Mouse (Mus musculus) midbrain, embryonic 11.5 days (tissue): ENCODE measurements around the gene Snx25. TPM values are rescaled to one million over a fixed set of nuclear protein-coding genes. Genes with fewer than 3 reads are reported as not detected.
A peak's percentile ranks its signal among the peaks of the same experiment; 100 is the strongest.

Experiments
- ATAC-seq: fragments of 200-750 bp; cut with Nextera tagmentation; 2 replicates; pipeline ENCODE4 v1.8.0; 2017; ENCODE audit warnings: moderate TSS enrichment, moderate library complexity; ENCODE audit not compliant: low FRiP score
- DNase-seq: peaks from one replicate; pipeline ENCODE4 v3.0.0; 2015; ENCODE audit warnings: low spot score; ENCODE audit errors: missing footprints
- H3K27ac ChIP-seq: fragments of 300-500 bp; sonication (generic); 2 replicates; pipeline ENCODE4 v1.5.1; 2014; ENCODE audit warnings: low read depth, low read length
- H3K27me3 ChIP-seq: fragments of 300-500 bp; sonication (generic); 2 replicates; pipeline ENCODE4 v1.6.1; 2014; ENCODE audit warnings: mild to moderate bottlenecking, low read length, moderate library complexity, mixed read lengths; ENCODE audit not compliant: control insufficient read depth, insufficient read depth
- H3K36me3 ChIP-seq: fragments of 300-500 bp; sonication (generic); 2 replicates; pipeline ENCODE4 v1.6.1; 2014; ENCODE audit warnings: mild to moderate bottlenecking, low read length, moderate library complexity, mixed read lengths; ENCODE audit not compliant: control insufficient read depth, insufficient read depth
- H3K4me1 ChIP-seq: fragments of 300-500 bp; sonication (generic); 2 replicates; pipeline ENCODE4 v1.6.1; 2014; ENCODE audit warnings: low read length; ENCODE audit not compliant: control insufficient read depth, insufficient read depth
- H3K4me2 ChIP-seq: fragments of 300-500 bp; sonication (generic); 2 replicates; pipeline ENCODE4 v1.6.1; 2014; ENCODE audit warnings: mild to moderate bottlenecking, moderate library complexity
- H3K4me3 ChIP-seq: fragments of 300-500 bp; sonication (generic); 2 replicates; pipeline ENCODE4 v1.5.1; 2014; ENCODE audit warnings: low read depth, low read length
- H3K9ac ChIP-seq: fragments of 300-500 bp; sonication (generic); 2 replicates; pipeline ENCODE4 v1.6.1; 2014; ENCODE audit warnings: low read length
- H3K9me3 ChIP-seq: fragments of 300-500 bp; sonication (generic); 2 replicates; pipeline ENCODE4 v1.6.1; 2016; ENCODE audit warnings: low read length; ENCODE audit not compliant: control insufficient read depth
- WGBS: fragments of 180-500 bp; shearing (Covaris S2); extraction: QIAGEN DNeasy Blood & Tissue Kit; methylation state at CpG from one replicate; pipeline ENCODE4 v1.1.7; 2014; 5-methylcytosine and 5-hydroxymethylcytosine counted together
- polyA plus RNA-seq: library from polyadenylated mRNA; unstranded; fragments of >200 nt; fragmentation: Nextera tagmentation; extraction: Ambion mirVana; gene quantifications from 2 replicates; pipeline ENCODE4 v1.2.1, GENCODE M21; 2014

Snx25 gene
- polyA plus RNA-seq, 1 experiment from 2014 or later: 7.1 TPM

DNA sequence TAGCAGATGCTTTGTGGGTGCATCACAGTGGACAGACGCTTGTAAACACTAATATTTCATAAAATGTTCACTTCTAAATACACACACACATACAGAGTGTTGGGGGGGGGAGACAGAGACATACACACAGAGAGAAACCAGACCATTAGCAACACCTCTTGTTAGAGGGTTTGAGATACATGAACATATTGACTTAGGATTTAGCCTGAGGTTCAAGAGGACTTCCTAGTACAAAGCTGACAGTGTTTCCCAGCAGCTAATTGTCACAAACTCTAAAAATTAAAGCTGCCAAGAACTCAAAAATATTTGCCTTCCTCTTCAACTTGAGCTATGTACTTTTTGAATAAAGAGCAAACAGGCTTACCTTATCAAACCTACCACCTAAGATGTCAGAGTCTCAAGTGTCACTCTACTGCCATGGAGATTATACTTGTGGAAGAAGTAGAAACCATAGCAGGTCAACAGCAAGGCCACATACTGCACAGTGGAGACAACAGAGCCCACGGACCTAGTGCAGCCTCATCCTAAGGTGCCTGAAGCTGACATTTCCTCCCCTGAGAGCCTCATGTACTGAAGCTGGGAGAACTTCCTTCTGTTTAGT, 78.3 kb downstream of the Snx25 start:
- Histone ChIP-seq H3K27me3 (no peaks in the 10 kb centered on the region), H3K4me1 (no peaks in the 10 kb centered on the region), H3K9me3 (no peaks in the 10 kb centered on the region), H3K4me2 (no peak overlapping the region), H3K27ac (no peak overlapping the region), H3K36me3 (0 out of 2 replicates have a peak, but pooled peaks cover 3% of the 10 kb centered on the region), H3K9ac (no peak overlapping the region), H3K4me3 (no peak overlapping the region)
- ATAC-seq (no peak), DNase-seq (no peak)
- 80% methylated on average over 2 of the region's 2 CpGs for WGBS

DNA sequence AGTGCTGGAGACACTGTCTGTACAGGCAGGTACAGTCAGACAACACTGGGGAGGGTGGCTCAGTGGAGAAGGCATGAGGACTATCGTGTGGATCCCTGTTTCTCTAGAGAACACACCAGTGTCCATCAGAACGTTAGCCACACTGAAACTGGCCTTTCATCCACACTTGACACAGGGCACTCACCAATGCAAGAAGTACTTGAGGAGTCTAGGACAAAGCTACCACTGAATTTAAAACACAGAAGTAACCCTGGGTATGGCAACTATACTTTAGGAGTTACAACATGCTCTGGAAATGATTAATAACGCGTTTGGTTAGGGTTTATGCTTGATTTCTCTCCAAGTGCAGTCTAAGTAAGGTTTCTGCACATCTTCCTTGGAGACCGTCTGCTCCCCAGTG, 79.2 kb downstream of the Snx25 start:
- WGBS: 90% methylated on average over 5 of the region's 5 CpGs
- no peaks in the 10 kb centered on the region for H3K27me3 ChIP-seq
- no peaks in the 10 kb centered on the region for H3K9me3 ChIP-seq
- ATAC-seq (no peak), DNase-seq (no peak)
- no peak overlapping the region for H3K4me2 ChIP-seq
- no peak overlapping the region for H3K27ac ChIP-seq
- no peaks in the 10 kb centered on the region for H3K4me1 ChIP-seq
- no peak overlapping the region for H3K9ac ChIP-seq
- no peak overlapping the region for H3K4me3 ChIP-seq
- H3K36me3 ChIP-seq: no peaks in the 10 kb centered on the region

DNA sequence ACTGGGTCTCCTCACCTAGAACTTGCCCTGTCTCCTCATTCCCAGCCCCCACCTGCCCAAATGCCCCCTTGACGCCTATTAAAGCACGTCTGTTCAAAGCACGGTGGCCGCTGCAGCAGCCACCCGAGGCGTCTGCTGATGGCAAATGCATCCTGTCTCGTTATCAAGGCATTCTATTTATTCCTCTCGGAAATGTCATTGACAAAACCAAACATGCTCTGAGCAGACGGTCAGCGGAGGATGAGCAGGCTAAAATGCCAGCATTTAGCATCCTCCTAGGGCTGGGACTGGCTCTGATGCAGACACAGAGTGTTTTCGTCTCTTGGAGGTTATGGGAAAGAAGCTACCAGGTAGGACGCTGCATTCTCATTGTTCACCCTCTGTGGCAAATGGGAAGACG, 111.7 kb downstream of the Snx25 start:
- Histone ChIP-seq H3K27me3 (no peaks in the 10 kb centered on the region), H3K4me1 (no peaks in the 10 kb centered on the region), H3K27ac (no peak overlapping the region), H3K36me3 (no peaks in the 10 kb centered on the region), H3K4me2 (no peak overlapping the region), H3K4me3 (no peak overlapping the region), H3K9me3 (no peaks in the 10 kb centered on the region), H3K9ac (no peak overlapping the region)
- ATAC-seq: no peak
- WGBS: 86% methylated on average over 13 of the region's 13 CpGs
- DNase-seq: no peak

DNA sequence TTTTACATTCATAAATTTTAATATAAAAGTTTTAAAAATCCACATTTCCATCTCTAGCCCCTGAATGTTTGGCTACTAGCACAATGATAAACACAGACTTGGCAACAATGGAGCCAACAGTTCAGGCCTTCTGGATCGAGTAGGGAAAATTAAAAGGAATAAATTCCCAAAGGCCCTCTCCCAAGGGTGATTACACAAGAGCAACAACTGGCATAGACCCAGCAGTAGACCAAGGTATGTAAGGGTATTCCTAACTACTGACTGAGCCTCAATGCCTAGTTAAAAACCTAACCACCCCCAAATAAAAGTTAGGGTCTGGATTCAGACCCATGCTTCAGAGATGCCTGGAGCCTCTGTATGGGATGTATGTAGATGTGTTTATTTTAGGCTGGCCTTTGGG, 112.3 kb downstream of the Snx25 start:
- no peak overlapping the region for H3K4me2 ChIP-seq
- H3K9me3 ChIP-seq: no peaks in the 10 kb centered on the region
- H3K9ac ChIP-seq: no peak overlapping the region
- no peak overlapping the region for H3K4me3 ChIP-seq
- no peaks in the 10 kb centered on the region for H3K36me3 ChIP-seq
- DNase-seq (no peak), ATAC-seq (no peak)
- no peaks in the 10 kb centered on the region for H3K4me1 ChIP-seq
- H3K27me3 ChIP-seq: no peaks in the 10 kb centered on the region
- WGBS: 97% methylated on average over 1 of the region's 1 CpGs
- no peak overlapping the region for H3K27ac ChIP-seq

DNA sequence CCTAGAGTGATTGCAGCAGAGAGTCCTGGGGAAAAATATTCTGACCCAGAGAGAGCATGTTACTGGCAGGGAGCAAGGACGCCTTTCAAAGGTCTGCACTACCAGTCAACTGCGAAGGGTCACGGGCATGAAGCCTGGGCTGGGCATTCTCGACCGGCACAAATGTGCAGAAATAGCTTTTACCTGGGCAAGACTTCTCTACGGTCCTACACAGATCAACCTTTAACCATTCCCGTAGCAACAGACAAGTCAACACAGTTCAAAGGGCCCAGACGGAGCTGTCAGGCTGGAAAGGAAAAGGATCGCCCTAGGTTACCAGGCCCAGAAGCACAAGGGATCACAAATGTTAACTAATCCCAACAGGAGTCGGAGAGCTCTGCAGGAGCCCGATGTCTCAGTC, 115.7 kb downstream of the Snx25 start:
- H3K36me3 ChIP-seq: no peaks in the 10 kb centered on the region
- no peak overlapping the region for H3K9ac ChIP-seq
- H3K9me3 ChIP-seq: no peaks in the 10 kb centered on the region
- WGBS: 67% methylated on average over 11 of the region's 11 CpGs
- ATAC-seq: no peak
- DNase-seq: no peak
- no peak overlapping the region for H3K4me2 ChIP-seq
- no peaks in the 10 kb centered on the region for H3K4me1 ChIP-seq
- H3K4me3 ChIP-seq: no peak overlapping the region
- no peak overlapping the region for H3K27ac ChIP-seq
- no peaks in the 10 kb centered on the region for H3K27me3 ChIP-seq

DNA sequence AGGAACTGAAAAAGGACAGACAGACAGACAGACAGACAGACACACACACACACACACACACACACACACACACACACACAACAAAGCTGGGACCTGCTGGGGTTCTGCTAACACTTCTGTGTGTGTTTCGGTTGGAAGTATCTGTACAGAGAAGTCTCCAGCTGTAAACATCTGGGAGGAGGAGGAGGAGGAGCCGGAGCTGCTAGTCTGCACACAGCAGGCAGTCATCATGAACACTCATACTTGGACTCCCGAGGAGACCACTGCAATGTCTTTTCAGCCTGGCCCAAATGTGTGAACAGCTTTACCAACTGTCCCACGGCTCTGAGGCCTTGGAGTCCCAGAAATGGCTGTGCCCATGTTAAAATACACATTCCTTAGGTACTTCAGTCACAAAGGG, 127.6 kb downstream of the Snx25 start:
- no peak for ATAC-seq
- WGBS: 70% methylated on average over 4 of the region's 4 CpGs
- Histone ChIP-seq H3K4me1 (no peaks in the 10 kb centered on the region), H3K9me3 (no peaks in the 10 kb centered on the region), H3K9ac (no peak overlapping the region), H3K36me3 (no peaks in the 10 kb centered on the region), H3K4me3 (no peak overlapping the region), H3K4me2 (no peak overlapping the region), H3K27me3 (no peaks in the 10 kb centered on the region), H3K27ac (no peak overlapping the region)
- DNase-seq: no peak

DNA sequence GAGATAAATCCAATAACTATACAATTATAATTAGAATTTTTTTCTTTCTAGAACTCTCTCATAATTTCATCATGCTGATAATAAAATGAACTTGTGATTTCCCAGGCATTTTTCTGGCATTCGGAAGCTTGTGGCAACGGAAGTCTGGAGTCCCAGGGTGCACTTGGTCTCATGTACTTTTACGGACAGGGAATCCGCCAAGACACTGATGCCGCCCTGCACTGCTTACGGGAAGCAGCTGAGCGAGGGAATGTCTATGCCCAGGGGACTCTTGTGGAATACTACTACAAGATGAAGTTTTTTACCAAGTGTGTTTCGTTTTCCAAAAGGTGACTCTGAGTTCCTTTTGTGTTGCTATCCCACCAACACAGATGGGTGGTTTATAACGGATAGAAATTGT, 129.2 kb downstream of the Snx25 start:
- Histone ChIP-seq H3K4me2 (no peak overlapping the region), H3K4me1 (no peaks in the 10 kb centered on the region), H3K27ac (no peak overlapping the region), H3K4me3 (no peak overlapping the region), H3K27me3 (no peaks in the 10 kb centered on the region), H3K36me3 (no peaks in the 10 kb centered on the region), H3K9ac (no peak overlapping the region), H3K9me3 (no peaks in the 10 kb centered on the region)
- 95% methylated on average over 9 of the region's 9 CpGs for WGBS
- no peak for ATAC-seq
- no peak for DNase-seq

DNA sequence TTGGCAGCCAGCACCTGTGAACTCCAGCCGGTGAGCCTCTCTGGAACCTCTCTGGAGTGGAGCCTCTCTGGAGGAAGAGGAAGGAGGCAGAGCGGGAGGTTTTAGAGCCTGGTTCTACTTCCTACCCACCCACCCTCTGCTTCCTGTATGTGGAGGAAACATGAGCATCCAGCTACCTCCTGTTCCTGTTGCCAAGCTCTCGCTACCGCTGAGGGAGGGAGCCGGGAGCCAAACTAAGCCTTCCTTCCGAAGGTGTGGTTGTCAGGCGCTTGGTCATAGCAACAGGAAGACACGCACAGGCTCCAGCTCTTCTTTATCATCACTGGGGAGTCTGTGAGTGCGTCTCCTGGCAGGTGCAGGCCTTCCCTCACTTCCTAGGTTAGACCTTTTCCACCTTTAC, 129.8 kb downstream of the Snx25 start:
- no peak for DNase-seq
- H3K4me3 ChIP-seq: no peak overlapping the region
- no peaks in the 10 kb centered on the region for H3K36me3 ChIP-seq
- WGBS: 92% methylated on average over 9 of the region's 9 CpGs
- ATAC-seq: no peak
- H3K4me1 ChIP-seq: no peaks in the 10 kb centered on the region
- no peak overlapping the region for H3K27ac ChIP-seq
- no peaks in the 10 kb centered on the region for H3K9me3 ChIP-seq
- no peak overlapping the region for H3K4me2 ChIP-seq
- H3K9ac ChIP-seq: no peak overlapping the region
- no peaks in the 10 kb centered on the region for H3K27me3 ChIP-seq

DNA sequence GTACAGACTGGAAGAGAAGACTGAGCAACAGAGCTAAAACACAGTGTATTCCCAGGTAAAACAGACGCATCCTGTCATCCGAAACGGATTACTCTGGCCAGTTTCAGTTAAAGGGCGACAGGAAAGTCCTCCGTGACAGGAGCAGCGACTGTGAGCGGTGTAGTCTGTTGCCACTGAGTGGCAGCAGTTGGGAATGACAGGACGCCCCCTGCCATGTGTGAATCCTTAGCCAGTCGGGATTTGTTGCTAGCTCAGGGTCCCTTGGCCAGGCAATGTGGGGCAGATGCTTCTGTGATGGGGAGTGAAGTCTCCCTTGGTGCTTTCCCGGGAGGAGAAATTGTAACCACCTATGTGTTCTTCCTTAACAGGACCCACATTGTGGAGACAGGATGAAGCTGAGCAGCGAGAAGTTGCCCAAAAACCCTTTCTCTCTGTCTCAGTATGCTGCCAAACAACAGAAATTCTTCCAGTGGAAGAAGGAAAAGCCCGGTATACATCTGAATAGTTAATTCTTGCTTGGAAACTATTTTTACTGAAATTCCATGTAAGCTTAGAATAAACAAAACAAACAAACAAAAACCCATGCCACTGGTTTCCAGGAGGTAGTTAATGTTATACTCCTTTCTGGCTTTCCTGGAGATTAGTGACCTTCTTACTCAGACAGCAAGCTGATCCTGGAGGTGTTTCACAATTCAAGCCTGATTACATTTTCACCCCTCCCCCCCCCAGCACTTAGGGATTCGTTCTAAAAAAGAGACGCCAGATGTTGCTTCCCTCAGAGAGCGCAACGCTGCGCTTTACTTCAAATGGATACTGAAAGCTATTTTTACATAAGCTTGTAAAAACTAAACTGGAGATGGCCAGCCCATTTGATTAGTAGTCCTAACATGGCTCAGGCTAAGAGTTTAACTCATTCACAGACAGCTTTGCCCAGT, 140.9 kb downstream of the Snx25 start:
- DNase-seq (peak; percentile 89), ATAC-seq (peak; percentile 50)
- Histone ChIP-seq H3K4me2 (peak overlapping the region; percentile 34), H3K9me3 (no peaks in the 10 kb centered on the region), H3K27me3 (no peaks in the 10 kb centered on the region), H3K36me3 (no peaks in the 10 kb centered on the region), H3K4me3 (no peak overlapping the region), H3K27ac (no peak overlapping the region), H3K4me1 (peaks cover 7% of the 10 kb centered on the region; the same call in 1 of the 2 replicates), H3K9ac (no peak overlapping the region)
- WGBS: 13% methylated on average over 17 of the region's 17 CpGs
